Mouse (Mus musculus) mesoderm, embryonic 11.5 days (tissue): ENCODE measurements around the gene Aip.
"Not testable (repeated sequence)": the region's sequence is repeated elsewhere in the genome, so short reads cannot be mapped to it uniquely, and the experiment has no call there.

ENCODE experiments used
- DNase-seq: peaks from one replicate; pipeline ENCODE4 v3.0.0-alpha.2; 2012; ENCODE audit warnings: low read depth, low spot score

The Aip gene

DNA sequence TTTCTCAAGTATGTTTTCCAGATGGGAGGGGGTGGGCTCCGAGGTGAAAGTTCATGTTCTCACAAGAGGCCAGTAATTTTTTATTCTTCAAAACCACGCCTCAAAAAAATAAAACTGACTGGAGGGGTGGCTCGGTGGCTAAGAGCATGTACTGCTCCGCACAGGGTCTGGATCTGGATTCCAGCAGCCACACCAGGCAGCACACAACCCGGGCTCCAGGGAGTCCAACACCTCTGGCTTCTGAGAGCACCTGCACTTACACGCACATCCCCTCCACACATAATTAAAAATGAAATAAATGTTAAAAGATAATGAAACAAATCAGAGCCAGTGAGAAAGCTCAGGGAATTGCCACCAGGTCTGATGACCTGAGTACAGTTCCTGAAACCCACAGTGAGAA, 59.4 kb downstream of the Aip start:
- no peak for DNase-seq

DNA sequence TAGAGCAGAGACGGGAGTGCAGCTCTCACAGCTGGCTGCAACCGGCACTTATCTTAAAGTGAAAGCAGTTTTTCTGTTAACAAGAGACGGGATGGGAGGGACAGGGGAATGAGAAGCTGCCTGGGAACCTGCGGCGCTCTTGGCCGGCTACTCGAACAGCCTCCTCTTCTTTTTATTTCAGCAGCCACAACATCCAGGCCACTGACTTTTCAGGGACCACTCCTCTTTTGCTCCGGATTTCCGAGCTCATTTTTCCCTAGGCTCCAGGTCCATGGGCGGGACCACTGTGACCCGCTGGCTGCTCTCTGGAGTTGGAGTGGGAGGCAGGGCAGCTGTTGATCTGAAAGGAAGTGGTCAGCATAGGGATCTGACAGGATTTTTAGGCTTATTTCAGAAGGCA, 61.2 kb downstream of the Aip start:
- DNase-seq: not testable (repeated sequence)
